Mouse (Mus musculus) heart, postnatal 0 days (tissue): ENCODE results near the gene M1ap. TPM values are rescaled to one million over a fixed set of nuclear protein-coding genes. Genes with fewer than 3 reads are reported as not detected.

ENCODE experiments used
- ATAC-seq: fragments of 200-750 bp; cut with Nextera tagmentation; 2 replicates; pipeline ENCODE4 v1.8.0; 2017; ENCODE audit warnings: low read depth, moderate number of reproducible peaks, moderate library complexity; ENCODE audit not compliant: insufficient read depth
- DNase-seq: peaks from one replicate; pipeline ENCODE4 v3.0.0-alpha.2; 2016; ENCODE audit warnings: low spot score
- H3K27ac ChIP-seq: fragments of 300-500 bp; sonication (generic); 2 replicates; pipeline ENCODE4 v1.5.1; 2014; ENCODE audit warnings: low read depth, mild to moderate bottlenecking
- H3K27me3 ChIP-seq: fragments of 300-500 bp; sonication (generic); 2 replicates; pipeline ENCODE4 v1.6.1; 2014; ENCODE audit warnings: low read length, mixed read lengths; ENCODE audit not compliant: control insufficient read depth, insufficient read depth
- H3K36me3 ChIP-seq: fragments of 300-500 bp; sonication (generic); replicated peaks from 2 replicates; pipeline ENCODE4 v1.6.1; 2014; ENCODE audit warnings: low read length, mixed read lengths; ENCODE audit not compliant: control insufficient read depth, insufficient read depth
- H3K4me1 ChIP-seq: fragments of 300-500 bp; sonication (generic); 2 replicates; pipeline ENCODE4 v1.6.1; 2014; ENCODE audit warnings: antibody characterized with exemption; ENCODE audit not compliant: control insufficient read depth, insufficient read depth
- H3K4me2 ChIP-seq: fragments of 300-500 bp; sonication (generic); 2 replicates; pipeline ENCODE4 v1.6.1; 2014; ENCODE audit warnings: low read depth, mild to moderate bottlenecking, low read length, moderate library complexity
- H3K4me3 ChIP-seq: fragments of 300-500 bp; sonication (generic); 2 replicates; pipeline ENCODE4 v1.5.1; 2014; ENCODE audit warnings: low read depth, low read length
- H3K9ac ChIP-seq: fragments of 300-500 bp; sonication (generic); replicated peaks from 2 replicates; pipeline ENCODE4 v1.6.1; 2014; ENCODE audit warnings: low read depth, low read length, mixed read lengths
- H3K9me3 ChIP-seq: fragments of 300-500 bp; sonication (generic); replicated peaks from 2 replicates; pipeline ENCODE4 v1.6.1; 2016; ENCODE audit warnings: low read length; ENCODE audit not compliant: control insufficient read depth
- CTCF ChIP-seq: IDR thresholded peaks from 2 replicates; pipeline ENCODE4 v1.5.1; 2016; ENCODE audit warnings: antibody characterized with exemption, control low read depth, low read depth
- EP300 ChIP-seq: IDR thresholded peaks from 2 replicates; pipeline ENCODE4 v1.6.1; 2016; ENCODE audit warnings: antibody characterized with exemption, low read depth
- WGBS: fragments of 180-500 bp; shearing (Covaris S2); extraction: QIAGEN DNeasy Blood & Tissue Kit; methylation state at CpG from one replicate; pipeline ENCODE4 v1.1.7; 2014; 5-methylcytosine and 5-hydroxymethylcytosine counted together
- polyA plus RNA-seq: library from polyadenylated mRNA; unstranded; fragments of >200 nt; fragmentation: Nextera tagmentation; extraction: Ambion mirVana; gene quantifications from 2 replicates; pipeline ENCODE4 v1.2.1, GENCODE M21; 2015
- total RNA-seq: library from RNA; depleted of rRNA; stranded (reverse); fragments of >200 nt; gene quantifications from 2 replicates; pipeline ENCODE4 v1.2.3, GENCODE M21; 2014; ENCODE audit warnings: low replicate concordance

The M1ap gene
- total and polyA plus RNA-seq, 2 experiments from 2014 or later: 0.75 TPM; not detected in 1

DNA sequence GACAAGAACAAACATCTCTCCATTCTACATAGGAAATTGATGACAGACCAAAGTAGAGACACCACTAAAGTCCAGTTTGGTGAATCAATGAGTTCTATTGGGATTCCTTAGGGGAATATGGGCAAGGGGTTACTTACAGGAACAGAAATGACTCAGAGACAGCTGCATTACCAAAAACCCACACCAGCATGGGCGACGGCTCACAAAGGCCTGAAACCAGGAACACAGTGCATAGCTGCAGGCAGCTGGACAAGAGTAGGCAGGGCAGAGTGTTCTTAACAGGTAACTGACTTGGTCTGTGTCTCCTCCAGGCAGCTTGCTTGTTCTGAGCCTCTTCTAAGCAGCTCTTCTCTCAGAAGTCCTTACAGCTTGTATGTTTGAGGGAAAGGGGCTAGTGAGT, 69.0 kb downstream of the M1ap start:
- no peaks in the 10 kb centered on the region for H3K9me3 ChIP-seq
- H3K36me3 ChIP-seq: no peaks in the 10 kb centered on the region
- no peaks in the 10 kb centered on the region for H3K27me3 ChIP-seq
- ATAC-seq (no peak), DNase-seq (no peak)
- H3K27ac ChIP-seq: no peak overlapping the region
- H3K9ac ChIP-seq: no peak overlapping the region
- 0 out of 2 replicates have a peak, but pooled peaks cover 3% of the 10 kb centered on the region for H3K4me1 ChIP-seq
- 85% methylated on average over 2 of the region's 2 CpGs for WGBS
- no peak overlapping the region for H3K4me3 ChIP-seq
- H3K4me2 ChIP-seq: no peak overlapping the region
- TF ChIP-seq EP300: no peak
- TF ChIP-seq CTCF: no peak

DNA sequence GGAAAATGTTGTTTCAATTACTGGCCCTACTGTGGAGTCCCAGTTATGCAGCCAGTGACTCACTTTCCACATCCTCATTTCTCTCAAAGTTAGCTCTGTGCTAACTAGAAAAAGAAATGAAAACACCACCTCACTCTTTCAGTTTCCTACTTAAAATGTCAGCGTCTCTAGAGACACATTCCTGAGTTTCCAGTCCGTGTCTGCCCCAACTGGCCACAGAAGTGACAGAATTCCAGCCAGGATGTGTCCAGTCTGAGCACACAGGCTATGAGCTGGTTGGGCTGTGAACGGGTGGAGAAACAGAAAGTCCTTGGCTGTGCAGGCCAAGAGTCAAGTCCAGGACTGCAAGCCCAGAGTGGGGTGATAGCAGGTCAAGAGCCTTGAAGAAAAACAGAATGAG, 70.5 kb downstream of the M1ap start:
- DNase-seq: peak; percentile 73
- peak overlapping the region; percentile 67 for H3K27ac ChIP-seq
- WGBS: 12% methylated on average over 3 of the region's 3 CpGs

DNA sequence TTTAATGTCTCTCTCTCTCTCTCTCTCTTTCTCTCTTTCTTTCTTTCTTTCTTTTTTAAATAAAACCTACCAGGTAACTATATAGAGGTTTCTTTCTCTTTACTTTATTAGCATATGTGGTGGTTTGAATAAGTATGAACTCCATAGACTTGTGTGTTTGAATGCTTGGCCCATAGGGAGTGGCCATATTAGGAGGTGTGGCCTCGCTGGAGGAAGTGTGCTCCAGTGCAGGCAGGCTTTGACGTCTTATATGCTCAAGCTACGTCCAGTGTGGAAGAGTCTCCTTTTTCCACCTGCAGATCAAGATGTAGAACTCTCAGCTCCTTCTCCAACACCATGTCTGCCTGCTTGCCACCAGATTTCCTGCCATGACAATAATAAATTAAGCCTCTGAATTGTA, 72.3 kb downstream of the M1ap start:
- no peak for ATAC-seq

More for the DNA sequence above, 70.5 kb downstream of the M1ap start:
- no peak overlapping the region for H3K4me3 ChIP-seq
- peak; percentile 87 for ATAC-seq
- no peaks in the 10 kb centered on the region for H3K27me3 ChIP-seq
- TF ChIP-seq EP300 (no peak), CTCF (no peak)
- no peaks in the 10 kb centered on the region for H3K36me3 ChIP-seq
- H3K4me1 ChIP-seq: 0 out of 2 replicates have a peak, but pooled peaks cover 3% of the 10 kb centered on the region
- no peak overlapping the region for H3K9ac ChIP-seq
- no peaks in the 10 kb centered on the region for H3K9me3 ChIP-seq
- H3K4me2 ChIP-seq: no peak overlapping the region

DNA sequence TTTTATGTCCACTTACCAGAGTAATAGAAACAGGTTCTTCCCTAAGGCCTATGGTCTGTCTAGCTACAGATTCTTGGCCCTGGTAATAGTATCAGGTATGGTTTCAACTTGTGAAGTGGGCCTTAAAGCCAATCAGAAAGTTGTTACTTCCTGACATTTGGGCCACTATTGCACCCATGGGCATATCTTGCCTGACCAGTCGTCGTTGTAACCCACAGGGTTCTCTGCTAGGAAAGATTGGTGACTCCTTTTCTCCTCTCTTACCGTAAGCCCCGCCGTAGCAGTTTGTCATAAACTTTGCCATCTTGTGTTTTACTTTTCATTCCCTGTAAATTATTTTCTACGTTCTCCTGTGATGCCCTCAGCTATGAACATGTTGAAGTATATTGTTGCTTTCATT, 73.4 kb downstream of the M1ap start:
- TF ChIP-seq EP300 (no peak), CTCF (no peak)
- Histone ChIP-seq H3K27me3 (no peaks in the 10 kb centered on the region), H3K36me3 (no peaks in the 10 kb centered on the region), H3K9ac (no peak overlapping the region), H3K4me2 (no peak overlapping the region), H3K4me1 (no peaks in the 10 kb centered on the region), H3K4me3 (no peak overlapping the region), H3K27ac (no peak overlapping the region), H3K9me3 (no peaks in the 10 kb centered on the region)
- DNase-seq (no peak), ATAC-seq (no peak)
- 90% methylated on average over 6 of the region's 6 CpGs for WGBS

More for the DNA sequence above, 72.3 kb downstream of the M1ap start:
- Histone ChIP-seq H3K4me3 (no peak overlapping the region), H3K4me2 (no peak overlapping the region), H3K9ac (no peak overlapping the region), H3K9me3 (no peaks in the 10 kb centered on the region), H3K27ac (no peak overlapping the region), H3K36me3 (no peaks in the 10 kb centered on the region), H3K27me3 (no peaks in the 10 kb centered on the region), H3K4me1 (0 out of 2 replicates have a peak, but pooled peaks cover 3% of the 10 kb centered on the region)
- no peak for DNase-seq
- TF ChIP-seq CTCF (no peak), EP300 (no peak)
- WGBS: 77% methylated on average over 3 of the region's 3 CpGs

DNA sequence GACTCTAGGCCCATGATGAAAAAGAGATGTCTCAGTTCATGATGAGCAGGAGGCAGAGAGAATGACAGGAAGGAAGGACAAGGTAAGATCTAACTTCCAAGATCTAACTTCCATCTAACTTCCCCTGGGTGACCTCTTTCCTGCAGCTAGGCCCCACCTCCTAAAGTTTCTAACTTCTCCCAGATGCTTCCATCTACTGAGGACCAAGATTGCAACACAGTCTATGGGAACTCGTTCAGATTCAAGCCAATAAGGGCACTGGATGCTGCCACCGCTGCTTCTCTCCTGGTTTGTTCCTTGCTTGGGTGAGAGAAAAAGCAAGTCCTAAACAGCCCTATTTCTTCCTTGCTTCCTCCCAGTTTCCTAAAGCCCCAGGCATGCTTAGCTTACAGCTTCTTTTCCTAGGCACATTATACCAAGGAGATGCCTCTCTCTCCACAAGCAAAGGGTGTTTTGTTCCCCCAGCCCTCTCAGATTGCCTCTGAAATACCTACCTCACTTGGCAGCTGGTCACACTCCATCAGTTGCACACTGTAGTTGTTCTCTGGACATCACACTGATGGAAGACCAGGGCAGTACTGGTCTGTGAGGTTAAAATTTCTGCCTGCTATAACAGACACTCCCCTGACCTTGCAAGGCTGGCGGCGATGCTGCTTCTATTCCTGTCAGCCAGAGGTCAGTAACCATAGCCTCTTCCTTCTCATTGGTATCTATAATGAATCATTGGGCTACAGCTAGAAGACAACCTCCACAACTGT, 74.3 kb downstream of the M1ap start:
- Histone ChIP-seq H3K4me3 (no peak overlapping the region), H3K36me3 (no peaks in the 10 kb centered on the region), H3K9me3 (no peaks in the 10 kb centered on the region), H3K27ac (no peak overlapping the region), H3K4me1 (no peaks in the 10 kb centered on the region), H3K4me2 (no peak overlapping the region), H3K9ac (no peak overlapping the region), H3K27me3 (no peaks in the 10 kb centered on the region)
- DNase-seq (no peak), ATAC-seq (no peak)
- 70% methylated on average over 4 of the region's 4 CpGs for WGBS
- TF ChIP-seq EP300: no peak
- TF ChIP-seq CTCF: no peak

DNA sequence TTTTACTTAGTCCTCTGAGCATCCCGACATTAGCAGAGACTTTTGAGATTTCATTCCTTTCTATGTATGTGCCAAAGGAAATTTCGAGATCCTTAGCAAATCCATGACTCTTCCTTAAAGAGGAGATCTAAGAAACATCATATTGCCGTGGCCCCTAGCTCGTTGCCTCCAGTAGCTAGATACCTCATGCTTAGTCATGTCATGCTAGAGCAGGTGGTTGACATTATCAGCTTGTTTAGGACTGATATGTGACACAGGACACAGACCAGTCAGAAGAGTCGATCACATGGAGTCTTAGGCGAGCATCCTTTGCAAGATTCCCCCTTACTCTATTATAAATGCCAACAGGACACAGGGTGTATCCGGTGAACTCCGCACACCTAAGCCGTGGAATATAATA, 76.3 kb downstream of the M1ap start:
- no peaks in the 10 kb centered on the region for H3K36me3 ChIP-seq
- WGBS: 71% methylated on average over 9 of the region's 9 CpGs
- H3K27me3 ChIP-seq: no peaks in the 10 kb centered on the region
- TF ChIP-seq EP300 (no peak), CTCF (no peak)
- no peaks in the 10 kb centered on the region for H3K4me1 ChIP-seq
- no peak overlapping the region for H3K4me3 ChIP-seq
- no peak for ATAC-seq
- no peak for DNase-seq
- H3K4me2 ChIP-seq: no peak overlapping the region
- H3K9me3 ChIP-seq: no peaks in the 10 kb centered on the region
- H3K9ac ChIP-seq: no peak overlapping the region
- no peak overlapping the region for H3K27ac ChIP-seq
